Mouse (Mus musculus) erythroblast, embryonic 14.5 days (primary cell): ENCODE results near the gene Krtap4-8.
"Not testable (repeated sequence)": the region's sequence is repeated elsewhere in the genome, so short reads cannot be mapped to it uniquely, and the experiment has no call there.

ENCODE experiments used
- GATA1 ChIP-seq: IDR thresholded peaks from 2 replicates; pipeline ENCODE4 v1.6.1; 2012; ENCODE audit warnings: low read length, inconsistent platforms, mixed read lengths
- TAL1 ChIP-seq: IDR thresholded peaks from 3 replicates; pipeline ENCODE4 v1.6.1; 2012; ENCODE audit warnings: low read length, inconsistent platforms, mixed read lengths

DNA sequence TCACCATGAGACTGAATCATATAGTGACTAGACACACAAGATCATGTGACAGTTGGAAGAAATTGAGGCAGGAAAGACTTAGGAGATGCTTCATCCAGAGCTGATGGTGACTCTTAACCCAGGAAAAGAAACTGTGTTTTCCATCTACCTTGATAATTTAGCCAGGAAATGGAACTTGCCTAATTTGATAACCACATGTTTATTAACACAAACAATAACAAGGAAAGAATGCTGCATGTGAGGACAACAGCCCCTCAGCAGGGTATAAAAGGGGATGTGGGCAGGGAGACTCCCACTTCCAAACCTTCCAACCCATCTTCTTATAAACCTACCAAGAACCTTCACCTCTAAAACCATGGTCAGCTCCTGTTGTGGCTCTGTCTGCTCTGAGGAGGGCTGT, 4.4 kb upstream of the Krtap4-8 start, which contains the start of gene Krtap4-9:
- not testable (repeated sequence) for TF ChIP-seq TAL1, GATA1
